In the genomic region with DNA sequence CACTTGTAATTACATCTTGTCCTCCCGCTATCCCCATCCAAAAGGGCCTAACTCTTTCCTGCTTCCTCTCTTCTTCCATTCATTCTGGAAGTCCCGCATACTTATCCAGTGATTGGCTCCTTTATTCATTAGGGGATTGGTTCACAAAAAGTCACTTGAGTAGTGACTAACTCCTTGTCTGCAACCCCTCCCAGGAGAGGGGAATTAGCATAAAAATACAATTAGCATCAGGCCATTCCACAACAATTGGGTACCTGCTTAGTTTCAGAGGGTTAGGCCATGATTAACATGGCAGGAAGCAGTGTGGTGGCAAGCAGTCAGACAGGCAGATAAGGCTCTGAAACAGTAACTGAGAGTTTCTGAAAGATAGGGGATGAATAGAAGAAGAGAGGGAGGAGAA, we compare ENCODE assay signal across 25 mouse cellular contexts.
"Had no signal": no experiment of that assay in that cellular context is flagged by ENCODE, and none has a peak within 500 bp of the region (broad histone marks: within the 10 kb centered on the region; RNA-seq: fewer than 3 reads in every experiment).

No protein-coding gene starts in this region.

- H3K4me1 ChIP-seq: heart, embryonic 12.5 days; hindbrain, embryonic 10.5 days; hindbrain, embryonic 12.5 days; intestine, embryonic 15.5 days; kidney, embryonic 15.5 days; limb, embryonic 13.5 days; limb, embryonic 15.5 days; liver, embryonic 12.5 days had no signal

- DNase-seq: gastrocnemius, adult 2 months; gastrocnemius, postnatal 10 days; gastrocnemius, postnatal 25 days; heart, adult 2 months; heart, postnatal 10 days; heart, postnatal 4 days; kidney, adult 18-20 months; kidney, adult 8-10 months; kidney, postnatal 14 days; kidney, postnatal 36 days; layer of hippocampus, adult 9-11 months; layer of hippocampus, postnatal 36 days; left cerebral cortex, postnatal 4 days; lung, adult 18-20 months had no signal

- H3K4me3 ChIP-seq: gastrocnemius, adult 2 months; heart, adult 2 months; heart, embryonic 12.5 days; hindbrain, embryonic 10.5 days; hindbrain, embryonic 12.5 days; intestine, embryonic 15.5 days; kidney, embryonic 15.5 days; limb, embryonic 13.5 days; limb, embryonic 15.5 days; liver, embryonic 12.5 days had no signal

- H3K36me3 ChIP-seq: heart, embryonic 12.5 days; hindbrain, embryonic 10.5 days; hindbrain, embryonic 12.5 days; intestine, embryonic 15.5 days; kidney, embryonic 15.5 days; limb, embryonic 13.5 days; limb, embryonic 15.5 days; liver, embryonic 12.5 days had no signal

- H3K9me3 ChIP-seq: heart, embryonic 12.5 days; hindbrain, embryonic 10.5 days; hindbrain, embryonic 12.5 days; intestine, embryonic 15.5 days; kidney, embryonic 15.5 days; limb, embryonic 13.5 days; limb, embryonic 15.5 days; liver, embryonic 12.5 days had no signal

- H3K27ac ChIP-seq: gastrocnemius, adult 2 months; heart, adult 2 months; hindbrain, embryonic 10.5 days; hindbrain, embryonic 12.5 days; hindbrain, embryonic 14.5 days; intestine, embryonic 15.5 days; kidney, embryonic 15.5 days; kidney, postnatal 0 days; limb, embryonic 13.5 days; limb, embryonic 15.5 days; liver, embryonic 12.5 days; liver, embryonic 14.5 days had no signal

- H3K27me3 ChIP-seq: heart, embryonic 12.5 days; hindbrain, embryonic 12.5 days; intestine, embryonic 15.5 days; kidney, embryonic 15.5 days; limb, embryonic 13.5 days; limb, embryonic 15.5 days; liver, embryonic 12.5 days had no signal
